7 mouse cellular contexts compared by ENCODE assay signal in the genomic region with DNA sequence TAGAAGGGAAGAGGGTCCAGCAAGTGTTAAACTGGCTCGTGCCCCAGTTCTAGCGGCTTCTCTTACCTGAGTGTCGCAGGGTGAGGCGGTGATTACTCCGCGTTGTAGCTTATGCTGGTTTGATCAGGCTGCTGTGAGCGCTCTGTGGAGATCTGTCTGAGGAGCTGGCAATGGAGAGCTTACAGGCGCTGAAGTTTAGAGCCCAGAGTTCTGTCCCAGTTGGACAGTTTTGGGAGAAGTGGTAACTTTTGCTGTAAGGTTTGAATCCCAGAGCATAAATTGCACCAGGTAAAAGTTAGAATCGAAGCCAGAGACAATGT. TPM values are rescaled to one million over a fixed set of nuclear protein-coding genes. Genes with fewer than 3 reads are reported as not detected.
A peak's percentile ranks its signal among the peaks of the same experiment; 100 is the strongest.
DNase-seq lines count a peak whose midpoint lies in the region; ATAC-seq and TF ChIP-seq lines count a peak whose summit lies in the region.

No protein-coding gene starts in this region.

- H3K9me3 ChIP-seq in lung, postnatal 0 days (ENCODE audit: low read length) = no peaks in the 10 kb centered on the region
- H3K9me3 ChIP-seq in forebrain, embryonic 11.5 days (ENCODE audit: control insufficient read depth, low read length) = no peaks in the 10 kb centered on the region
- H3K9me3 ChIP-seq in limb, embryonic 12.5 days = no peaks in the 10 kb centered on the region

- no peak for TF ChIP-seq POLR2A in small intestine, adult 2 months (IDR thresholded peaks at IDR 0.05; ENCODE audit: low read depth, low read length)

- peak overlapping the region; percentile 69 for H3K4me3 ChIP-seq in lung, postnatal 0 days (ENCODE audit: low read depth, low read length)
- H3K4me3 ChIP-seq in forebrain, embryonic 11.5 days (ENCODE audit: low read depth, low read length) = peak overlapping the region; percentile 82
- peak overlapping the region; percentile 65 for H3K4me3 ChIP-seq in limb, embryonic 12.5 days (replicated peaks)
- peak overlapping the region; percentile 76 for H3K4me3 ChIP-seq in small intestine, adult 2 months (ENCODE audit: low read depth, low read length)

- peak overlapping the region; percentile 82 for H3K27ac ChIP-seq in lung, postnatal 0 days (ENCODE audit: low read length)
- H3K27ac ChIP-seq in forebrain, embryonic 11.5 days (ENCODE audit: low read depth, low read length) = peak overlapping the region; percentile 37; the same call in 1 of the 2 replicates
- peak overlapping the region; percentile 87 for H3K27ac ChIP-seq in limb, embryonic 12.5 days
- peak overlapping the region; percentile 88 for H3K27ac ChIP-seq in small intestine, adult 2 months (ENCODE audit: insufficient read depth, low read depth, low read length)

- peak overlapping the region; percentile 39 for H3K9ac ChIP-seq in lung, postnatal 0 days (replicated peaks; ENCODE audit: low read depth)
- H3K9ac ChIP-seq in forebrain, embryonic 11.5 days (ENCODE audit: low read length) = peak overlapping the region; percentile 72
- H3K9ac ChIP-seq in limb, embryonic 12.5 days (replicated peaks) = peak overlapping the region; percentile 77

- peaks cover 11% of the 10 kb centered on the region; the same call in 1 of the 2 replicates for H3K4me1 ChIP-seq in lung, postnatal 0 days (ENCODE audit: insufficient read depth, low read depth, low read length)
- peaks cover 4% of the 10 kb centered on the region; the same call in 1 of the 2 replicates for H3K4me1 ChIP-seq in forebrain, embryonic 11.5 days (replicated peaks; ENCODE audit: control insufficient read depth, insufficient read depth, low read length)
- peaks cover 12% of the 10 kb centered on the region for H3K4me1 ChIP-seq in limb, embryonic 12.5 days (replicated peaks)
- peaks cover 27% of the 10 kb centered on the region for H3K4me1 ChIP-seq in small intestine, adult 2 months (ENCODE audit: control insufficient read depth, insufficient read depth, insufficient read length, low read length)

- DNase-seq in lung, postnatal 0 days (ENCODE audit: low spot score) = no peak
- no peak for DNase-seq in lung, postnatal 10 days
- no peak for DNase-seq in forebrain, embryonic 11.5 days (ENCODE audit: low spot score)
- no peak for DNase-seq in adrenal gland, postnatal 4 days (ENCODE audit: low spot score in 2 of 2)
- no peak for DNase-seq in thymus, postnatal 36 days

- H3K36me3 ChIP-seq in lung, postnatal 0 days (ENCODE audit: insufficient read depth, low read length) = no peaks in the 10 kb centered on the region
- no peaks in the 10 kb centered on the region for H3K36me3 ChIP-seq in forebrain, embryonic 11.5 days (ENCODE audit: control insufficient read depth, insufficient read depth, low read length)
- no peaks in the 10 kb centered on the region for H3K36me3 ChIP-seq in limb, embryonic 12.5 days
- peaks cover 14% of the 10 kb centered on the region for H3K36me3 ChIP-seq in small intestine, adult 2 months (ENCODE audit: control insufficient read depth, insufficient read depth, low read length)

- TF ChIP-seq CTCF in lung, postnatal 0 days (IDR thresholded peaks at IDR 0.05) = no peak
- no peak for TF ChIP-seq CTCF in small intestine, adult 2 months (IDR thresholded peaks at IDR 0.05; ENCODE audit: extremely low read depth, insufficient read length, insufficient replicate concordance, low read depth, low read length)

- peak; percentile 44 for ATAC-seq in lung, postnatal 0 days
- no peak for ATAC-seq in forebrain, embryonic 11.5 days (replicated peaks; ENCODE audit: low FRiP score)
- ATAC-seq in limb, embryonic 12.5 days (ENCODE audit: insufficient number of reproducible peaks, insufficient read depth, low FRiP score, low TSS enrichment, low read depth) = no peak

- WGBS in lung, postnatal 0 days = 15% methylated on average over 9 of the region's 9 CpGs
- WGBS in forebrain, embryonic 11.5 days = 19% methylated on average over 9 of the region's 9 CpGs
- WGBS in limb, embryonic 12.5 days = 23% methylated on average over 9 of the region's 9 CpGs
- WGBS in small intestine, adult 2 months = 6% methylated on average over 9 of the region's 9 CpGs

- peak overlapping the region; percentile 87 for H3K4me2 ChIP-seq in lung, postnatal 0 days (replicated peaks; ENCODE audit: low read depth, low read length)
- H3K4me2 ChIP-seq in forebrain, embryonic 11.5 days (ENCODE audit: low read depth, low read length, severe bottlenecking) = peak overlapping the region; percentile 77
- peak overlapping the region; percentile 78 for H3K4me2 ChIP-seq in limb, embryonic 12.5 days

- TF ChIP-seq EP300 in lung, postnatal 0 days (IDR thresholded peaks at IDR 0.05) = no peak

- no peaks in the 10 kb centered on the region for H3K27me3 ChIP-seq in lung, postnatal 0 days (replicated peaks; ENCODE audit: insufficient read depth, low read length)
- no peaks in the 10 kb centered on the region for H3K27me3 ChIP-seq in forebrain, embryonic 11.5 days (ENCODE audit: control insufficient read depth, insufficient read depth, low read length)
- no peaks in the 10 kb centered on the region for H3K27me3 ChIP-seq in limb, embryonic 12.5 days
- no peaks in the 10 kb centered on the region for H3K27me3 ChIP-seq in small intestine, adult 2 months (ENCODE audit: control insufficient read depth, insufficient read depth, low read length)

RNA-seq across cellular contexts. Expression of a gene that starts 5.9 kb away (rescaled TPM):
- polyA plus RNA-seq in lung, postnatal 0 days (2015; fragmentation: Nextera tagmentation; extraction: Ambion mirVana) = 8.3 and 8.4 TPM in 2 replicates
- 13.7 and 14.3 TPM in 2 replicates for polyA plus RNA-seq in forebrain, embryonic 11.5 days (2014; fragmentation: Nextera tagmentation; extraction: Ambion mirVana)
- 14.9 and 16.3 TPM in 2 replicates for polyA plus RNA-seq in limb, embryonic 12.5 days (2016; fragmentation: Nextera tagmentation; extraction: Ambion mirVana)
- polyA plus RNA-seq in small intestine, adult 2 months (2012; rRNA removed) = 1.6 and 2.0 TPM in 2 replicates
- total RNA-seq in adrenal gland, postnatal 4 days (2021) = 1 to 10 TPM; 4.8 to 5.7 TPM

RNA-seq across cellular contexts. Expression of a gene that starts 20.9 kb away (rescaled TPM):
- polyA plus RNA-seq in lung, postnatal 0 days (2015; fragmentation: Nextera tagmentation; extraction: Ambion mirVana) = 14.3 and 17.0 TPM in 2 replicates
- polyA plus RNA-seq in forebrain, embryonic 11.5 days (2014; fragmentation: Nextera tagmentation; extraction: Ambion mirVana) = 2.6 and 3.0 TPM in 2 replicates
- 8.7 and 10.9 TPM in 2 replicates for polyA plus RNA-seq in limb, embryonic 12.5 days (2016; fragmentation: Nextera tagmentation; extraction: Ambion mirVana)
- 43.4 and 141 TPM in 2 replicates for polyA plus RNA-seq in small intestine, adult 2 months (2012; rRNA removed)
- 1 to 10 TPM; 3.6 to 4.7 TPM for total RNA-seq in adrenal gland, postnatal 4 days (2021)

RNA-seq across cellular contexts. Expression of a gene that starts 27.7 kb away (rescaled TPM):
- polyA plus RNA-seq in lung, postnatal 0 days (2015; fragmentation: Nextera tagmentation; extraction: Ambion mirVana) = 3.0 and 3.6 TPM in 2 replicates
- polyA plus RNA-seq in forebrain, embryonic 11.5 days (2014; fragmentation: Nextera tagmentation; extraction: Ambion mirVana) = 0.93 and 2.3 TPM in 2 replicates
- polyA plus RNA-seq in limb, embryonic 12.5 days (2016; fragmentation: Nextera tagmentation; extraction: Ambion mirVana) = 4.3 and 4.5 TPM in 2 replicates
- 2.6 and 4.6 TPM in 2 replicates for polyA plus RNA-seq in small intestine, adult 2 months (2012; rRNA removed)
- total RNA-seq in adrenal gland, postnatal 4 days (2021) = 1 to 10 TPM; 3.5 to 7.7 TPM

RNA-seq across cellular contexts. Expression of a gene that starts 33.7 kb away (rescaled TPM):
- 62.8 and 63.1 TPM in 2 replicates for polyA plus RNA-seq in lung, postnatal 0 days (2015; fragmentation: Nextera tagmentation; extraction: Ambion mirVana)
- polyA plus RNA-seq in forebrain, embryonic 11.5 days (2014; fragmentation: Nextera tagmentation; extraction: Ambion mirVana) = 0.28 and 0.44 TPM in 2 replicates
- 2.0 and 2.2 TPM in 2 replicates for polyA plus RNA-seq in limb, embryonic 12.5 days (2016; fragmentation: Nextera tagmentation; extraction: Ambion mirVana)
- polyA plus RNA-seq in small intestine, adult 2 months (2012; rRNA removed) = 13.9 and 21.7 TPM in 2 replicates
- total RNA-seq in adrenal gland, postnatal 4 days (2021) = 1 to 10 TPM; 1.4 to 1.7 TPM

RNA-seq across cellular contexts. Expression of a gene that starts 43.7 kb away (rescaled TPM):
- 2.5 and 2.9 TPM in 2 replicates for polyA plus RNA-seq in lung, postnatal 0 days (2015; fragmentation: Nextera tagmentation; extraction: Ambion mirVana)
- polyA plus RNA-seq in forebrain, embryonic 11.5 days (2014; fragmentation: Nextera tagmentation; extraction: Ambion mirVana) = 9.8 and 13.2 TPM in 2 replicates
- polyA plus RNA-seq in limb, embryonic 12.5 days (2016; fragmentation: Nextera tagmentation; extraction: Ambion mirVana) = 12.0 TPM in 2 replicates
- polyA plus RNA-seq in small intestine, adult 2 months (2012; rRNA removed) = 3.1 and 5.5 TPM in 2 replicates
- total RNA-seq in adrenal gland, postnatal 4 days (2021) = 10 to 100 TPM; 18.1 to 19.9 TPM

Comparison
In these comparisons a context has a peak if more than half of its experiments do, and no peak if none do; other contexts are left out.
1. H3K27ac ChIP-seq: peak in every context shown above with its lines; median percentile 88 in small intestine, adult 2 months; 87 in limb, embryonic 12.5 days; 82 in lung, postnatal 0 days; 37 in forebrain, embryonic 11.5 days.